Mouse (Mus musculus): ENCODE measurements around the gene Fastk. TPM values are rescaled to one million over a fixed set of nuclear protein-coding genes. Genes with fewer than 3 reads are reported as not detected.

The Fastk gene
- total RNA-seq, 2 experiments from 2014 or later = 108 to 131 TPM

GRCm38 (mm10) chr5:24392724-24393123 lies 52.4 kb downstream of the Fastk start:
- DNase-seq (ENCODE audit: low spot score in 2 of 2) = no peak

- DNase-seq (ENCODE audit: low spot score in 2 of 2) = no peak
Measured at GRCm38 (mm10) chr5:24391864-24392263, 53.2 kb downstream of the Fastk start, which contains the start of gene Atg9b. Gene Atg9b (minus strand): TSS chr5:24392143.

GRCm38 (mm10) chr5:24389658-24390020 lies 55.4 kb downstream of the Fastk start:
- no peak for DNase-seq (ENCODE audit: low spot score in 2 of 2)

GRCm38 (mm10) chr5:24389011-24389657 lies 56.0 kb downstream of the Fastk start:
- DNase-seq (ENCODE audit: low spot score in 2 of 2) = no peak

Other genes starting within 250 kb of the Fastk start
- 10 to 100 TPM; 29.6 to 36.2 TPM for gene Kcnh2, start 93.7 kb downstream of the Fastk start, total RNA-seq (2021)
- gene Nos3, start 80.5 kb downstream of the Fastk start, total RNA-seq (2021) = 10 to 100 TPM in 1 of 2 experiments, 1 to 10 TPM in 1; 8.0 to 10.7 TPM
- gene Atg9b, start 53.1 kb downstream of the Fastk start, total RNA-seq (2021) = 1 to 10 TPM; 4.2 to 6.4 TPM
- 10 to 100 TPM; 43.3 to 56.1 TPM for gene Abcb8, start 51.6 kb downstream of the Fastk start, total RNA-seq (2021)
- gene Asic3, start 31.9 kb downstream of the Fastk start, total RNA-seq (2021) = under 1 TPM in 1 of 2 experiments, not detected in 1; 0.54 TPM
- 100 to 1,000 TPM; 128 to 129 TPM for gene Cdk5, start 21.8 kb downstream of the Fastk start, total RNA-seq (2021)
- 10 to 100 TPM; 28.9 to 31.0 TPM for gene Slc4a2, start 21.4 kb downstream of the Fastk start, total RNA-seq (2021)
- gene Tmub1, start 2.6 kb upstream of the Fastk start, total RNA-seq (2021) = 10 to 100 TPM; 27.2 to 27.3 TPM
- gene Agap3, start 6.9 kb upstream of the Fastk start, total RNA-seq (2021) = 100 to 1,000 TPM; 517 to 575 TPM
- gene Gbx1, start 81.9 kb upstream of the Fastk start, total RNA-seq (2021) = under 1 TPM; 0.21 to 0.33 TPM
- not detected for gene Asb10, start 95.7 kb upstream of the Fastk start, total RNA-seq (2021)
- gene 4931409K22Rik, start 111.5 kb upstream of the Fastk start, total RNA-seq (2021) = not detected
- gene Abcf2, start 132.2 kb upstream of the Fastk start, total RNA-seq (2021) = 10 to 100 TPM; 89.7 to 90.5 TPM
- 10 to 100 TPM; 65.9 to 76.4 TPM for gene Chpf2, start 141.5 kb upstream of the Fastk start, total RNA-seq (2021)
- 100 to 1,000 TPM in 1 of 2 experiments, 10 to 100 TPM in 1; 93.6 to 103 TPM for gene Smarcd3, start 179.1 kb upstream of the Fastk start, total RNA-seq (2021)
- gene Nub1, start 240.2 kb upstream of the Fastk start, total RNA-seq (2021) = 10 to 100 TPM; 78.7 to 84.1 TPM